Mouse (Mus musculus) midbrain, postnatal 0 days (tissue): ENCODE results near the gene Capn10. TPM values are rescaled to one million over a fixed set of nuclear protein-coding genes. Genes with fewer than 3 reads are reported as not detected.

ENCODE experiments used
- ATAC-seq: fragments of 200-750 bp; cut with Nextera tagmentation; 2 replicates; pipeline ENCODE4 v1.8.0; 2017; ENCODE audit warnings: moderate number of reproducible peaks, mild to moderate bottlenecking, moderate TSS enrichment, moderate library complexity; ENCODE audit not compliant: low FRiP score
- DNase-seq: peaks from one replicate; pipeline ENCODE4 v3.0.0-alpha.2; 2015; ENCODE audit warnings: low spot score
- H3K27ac ChIP-seq: fragments of 300-500 bp; sonication (generic); 2 replicates; pipeline ENCODE4 v1.5.1; 2014; ENCODE audit warnings: low read depth, mild to moderate bottlenecking, low read length, mixed read lengths
- H3K27me3 ChIP-seq: fragments of 300-500 bp; sonication (generic); 2 replicates; pipeline ENCODE4 v1.6.1; 2014; ENCODE audit warnings: low read length, control low read depth, mixed read lengths; ENCODE audit not compliant: insufficient read depth
- H3K36me3 ChIP-seq: fragments of 300-500 bp; sonication (generic); 2 replicates; pipeline ENCODE4 v1.6.1; 2014; ENCODE audit warnings: low read length, control low read depth, mixed read lengths; ENCODE audit not compliant: insufficient read depth
- H3K4me1 ChIP-seq: fragments of 300-500 bp; sonication (generic); 2 replicates; pipeline ENCODE4 v1.6.1; 2014; ENCODE audit warnings: mild to moderate bottlenecking, control low read depth, antibody characterized with exemption, low read length, mixed read lengths; ENCODE audit not compliant: insufficient read depth
- H3K4me2 ChIP-seq: fragments of 300-500 bp; sonication (generic); 2 replicates; pipeline ENCODE4 v1.6.1; 2014; ENCODE audit warnings: low read depth, mild to moderate bottlenecking, low read length, mixed read lengths; ENCODE audit not compliant: poor library complexity, severe bottlenecking
- H3K4me3 ChIP-seq: fragments of 300-500 bp; sonication (generic); 2 replicates; pipeline ENCODE4 v1.5.1; 2014; ENCODE audit warnings: low read depth, mild to moderate bottlenecking, low read length, moderate library complexity
- H3K9ac ChIP-seq: fragments of 300-500 bp; sonication (generic); replicated peaks from 2 replicates; pipeline ENCODE4 v1.6.1; 2014; ENCODE audit warnings: mild to moderate bottlenecking, low read length, moderate library complexity, mixed read lengths; ENCODE audit not compliant: poor library complexity, severe bottlenecking
- H3K9me3 ChIP-seq: fragments of 300-500 bp; sonication (generic); 2 replicates; pipeline ENCODE4 v1.6.1; 2016; ENCODE audit warnings: low read length, control low read depth
- CTCF ChIP-seq: IDR thresholded peaks from 2 replicates; pipeline ENCODE4 v1.5.1; 2016; ENCODE audit warnings: antibody characterized with exemption, mild to moderate bottlenecking
- WGBS: fragments of 180-500 bp; shearing (Covaris S2); extraction: QIAGEN DNeasy Blood & Tissue Kit; methylation state at CpG from one replicate; pipeline ENCODE4 v1.1.7; 2014; 5-methylcytosine and 5-hydroxymethylcytosine counted together
- polyA plus RNA-seq: library from polyadenylated mRNA; unstranded; fragments of >200 nt; fragmentation: Nextera tagmentation; extraction: Ambion mirVana; gene quantifications from 2 replicates; pipeline ENCODE4 v1.2.1, GENCODE M21; 2015
- total RNA-seq: library from RNA; depleted of rRNA; stranded (reverse); fragments of >200 nt; gene quantifications from 2 replicates; pipeline ENCODE4 v1.2.3, GENCODE M21; 2014

The Capn10 gene
- total and polyA plus RNA-seq, 2 experiments from 2014 or later, result 52.8 to 84.7 TPM

GRCm38 (mm10) chr1:92903627-92904026 is 30.5 kb upstream of the Capn10 start:
- H3K27ac ChIP-seq, result no peak overlapping the region
- no peak overlapping the region for H3K4me3 ChIP-seq
- ATAC-seq (no peak), DNase-seq (no peak)
- no peak for TF ChIP-seq CTCF
- no peak overlapping the region for H3K4me2 ChIP-seq
- no peak overlapping the region for H3K9ac ChIP-seq
- H3K9me3 ChIP-seq, result no peaks in the 10 kb centered on the region
- H3K36me3 ChIP-seq, result no peaks in the 10 kb centered on the region
- H3K4me1 ChIP-seq, result peaks cover 8% of the 10 kb centered on the region; the same call in 1 of the 2 replicates
- no peaks in the 10 kb centered on the region for H3K27me3 ChIP-seq
- 73% methylated on average over 4 of the region's 4 CpGs for WGBS

DNA sequence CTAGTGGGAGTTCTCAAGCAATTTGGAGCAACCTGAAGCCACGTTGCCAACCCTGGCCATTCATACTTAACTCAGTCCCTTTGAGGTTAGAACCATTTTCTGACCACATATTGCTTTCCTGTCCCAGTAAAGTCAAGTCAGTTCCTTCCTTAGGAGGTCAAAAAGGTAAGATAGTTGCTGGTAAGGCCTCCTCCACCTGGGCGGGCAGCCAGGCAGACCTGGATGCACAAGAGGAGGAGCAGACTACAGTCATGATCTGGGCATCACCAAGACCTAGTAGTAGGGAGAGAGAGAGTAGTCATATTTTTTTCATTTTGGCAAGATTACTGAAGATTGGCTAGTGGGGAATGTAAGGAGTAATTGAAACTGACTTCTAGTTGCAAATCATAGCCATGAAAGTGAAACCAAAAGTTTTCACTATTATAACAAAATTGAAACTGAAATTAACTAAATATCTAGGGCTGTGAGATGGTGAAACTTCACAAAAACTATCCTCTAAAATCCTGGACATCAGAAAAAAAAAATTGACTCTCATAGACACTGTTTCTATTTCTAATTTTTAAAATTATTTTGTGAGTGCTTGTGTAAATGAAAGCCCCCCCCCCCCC is 28.4 kb upstream of the Capn10 start:
- no peak for DNase-seq

DNA sequence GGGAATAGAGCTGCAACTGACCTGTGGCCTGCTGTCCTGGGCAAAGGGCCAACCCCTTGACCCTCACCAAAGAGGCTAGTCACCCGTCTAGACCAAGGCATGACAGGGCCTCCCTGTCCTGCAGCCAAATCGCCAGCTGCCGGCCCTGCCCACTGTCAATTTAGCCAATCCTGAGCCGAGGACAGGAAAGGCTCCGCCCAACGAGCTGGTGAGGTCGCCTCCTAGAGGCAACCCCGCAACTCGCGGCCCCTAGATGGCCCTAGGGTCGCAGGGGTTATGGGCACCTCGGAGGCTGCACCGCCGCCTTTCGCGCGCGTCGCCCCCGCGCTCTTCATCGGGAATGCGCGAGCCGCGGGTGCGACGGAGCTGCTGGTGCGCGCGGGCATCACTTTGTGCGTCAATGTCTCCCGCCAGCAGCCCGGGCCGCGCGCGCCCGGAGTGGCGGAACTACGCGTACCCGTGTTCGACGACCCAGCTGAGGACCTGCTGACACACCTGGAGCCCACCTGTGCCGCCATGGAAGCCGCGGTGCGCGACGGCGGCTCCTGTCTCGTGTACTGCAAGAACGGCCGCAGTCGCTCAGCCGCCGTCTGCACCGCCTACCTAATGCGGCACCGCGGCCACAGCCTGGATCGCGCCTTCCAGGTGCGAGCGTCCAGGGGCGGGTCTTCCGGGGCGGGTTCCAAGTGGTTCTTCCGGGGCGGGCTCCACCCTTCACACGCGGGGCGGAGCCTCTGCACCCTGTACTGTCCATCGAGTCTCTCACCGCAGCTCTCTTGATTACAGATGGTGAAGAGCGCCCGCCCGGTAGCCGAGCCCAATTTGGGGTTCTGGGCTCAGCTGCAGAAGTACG is 27.2 kb upstream of the Capn10 start, which contains the start of gene Dusp28:
TSS of gene Dusp28 (plus strand) at position 203 of the 853 bp plus-strand sequence.
- ATAC-seq (peak; percentile 87), DNase-seq (peak; percentile 92)
- TF ChIP-seq CTCF, result peak; percentile 75
- Histone ChIP-seq H3K36me3 (no peaks in the 10 kb centered on the region), H3K27ac (peak within 1 kb of the TSS; percentile 94), H3K4me2 (peak within 1 kb of the TSS; percentile 83), H3K9ac (peak within 1 kb of the TSS; percentile 79), H3K4me3 (peak within 1 kb of the TSS; percentile 71), H3K4me1 (peaks cover 20% of the 10 kb centered on the region), H3K27me3 (no peaks in the 10 kb centered on the region), H3K9me3 (no peaks in the 10 kb centered on the region)
- WGBS, result 2% methylated on average over 80 of the region's 81 CpGs

More for the DNA sequence above, 28.4 kb upstream of the Capn10 start:
- H3K4me3 ChIP-seq, result no peak overlapping the region
- no peak for ATAC-seq
- 100% methylated on average over 2 of the region's 2 CpGs for WGBS
- no peak for TF ChIP-seq CTCF
- H3K27me3 ChIP-seq, result no peaks in the 10 kb centered on the region
- no peak overlapping the region for H3K27ac ChIP-seq
- peaks cover 15% of the 10 kb centered on the region for H3K4me1 ChIP-seq
- no peak overlapping the region for H3K4me2 ChIP-seq
- H3K9me3 ChIP-seq, result no peaks in the 10 kb centered on the region
- no peaks in the 10 kb centered on the region for H3K36me3 ChIP-seq
- H3K9ac ChIP-seq, result no peak overlapping the region

- WGBS, result 48% methylated on average over 20 of the region's 20 CpGs
- peak overlapping the region; percentile 94 for H3K27ac ChIP-seq
- H3K4me1 ChIP-seq, result peaks cover 24% of the 10 kb centered on the region
- no peak for TF ChIP-seq CTCF
- H3K4me2 ChIP-seq, result peak overlapping the region; percentile 83
- no peaks in the 10 kb centered on the region for H3K9me3 ChIP-seq
- DNase-seq, result no peak
- H3K36me3 ChIP-seq, result no peaks in the 10 kb centered on the region
- ATAC-seq, result no peak
- H3K27me3 ChIP-seq, result no peaks in the 10 kb centered on the region
- peak overlapping the region; percentile 71 for H3K4me3 ChIP-seq
- H3K9ac ChIP-seq, result peak overlapping the region; percentile 79
Observed at GRCm38 (mm10) chr1:92907632-92908360, 26.4 kb upstream of the Capn10 start.

GRCm38 (mm10) chr1:92908664-92909063 is 25.5 kb upstream of the Capn10 start:
- Histone ChIP-seq H3K4me3 (no peak overlapping the region), H3K4me2 (no peak overlapping the region), H3K27me3 (no peaks in the 10 kb centered on the region), H3K9ac (no peak overlapping the region), H3K9me3 (no peaks in the 10 kb centered on the region), H3K36me3 (no peaks in the 10 kb centered on the region), H3K4me1 (peaks cover 26% of the 10 kb centered on the region), H3K27ac (no peak overlapping the region)
- no peak for TF ChIP-seq CTCF
- ATAC-seq, result no peak
- 93% methylated on average over 3 of the region's 3 CpGs for WGBS
- DNase-seq, result no peak
